Mouse (Mus musculus) spleen, adult 2 months (tissue): ENCODE measurements around the gene Krtap5-1.
A peak's percentile ranks its signal among the peaks of the same experiment; 100 is the strongest.

Experiments used
- CTCF ChIP-seq: fragments of 200-500 bp; IDR thresholded peaks from 2 replicates; pipeline ENCODE4 v1.5.1; 2011; ENCODE audit warnings: mild to moderate bottlenecking, inconsistent platforms; ENCODE audit not compliant: insufficient read depth, insufficient read length, insufficient replicate concordance; ENCODE audit errors: extremely low read depth
- POLR2A ChIP-seq: fragments of 200-500 bp; IDR thresholded peaks from 2 replicates; pipeline ENCODE4 v1.6.1; 2011; ENCODE audit warnings: low read depth, low read length, inconsistent platforms

DNA sequence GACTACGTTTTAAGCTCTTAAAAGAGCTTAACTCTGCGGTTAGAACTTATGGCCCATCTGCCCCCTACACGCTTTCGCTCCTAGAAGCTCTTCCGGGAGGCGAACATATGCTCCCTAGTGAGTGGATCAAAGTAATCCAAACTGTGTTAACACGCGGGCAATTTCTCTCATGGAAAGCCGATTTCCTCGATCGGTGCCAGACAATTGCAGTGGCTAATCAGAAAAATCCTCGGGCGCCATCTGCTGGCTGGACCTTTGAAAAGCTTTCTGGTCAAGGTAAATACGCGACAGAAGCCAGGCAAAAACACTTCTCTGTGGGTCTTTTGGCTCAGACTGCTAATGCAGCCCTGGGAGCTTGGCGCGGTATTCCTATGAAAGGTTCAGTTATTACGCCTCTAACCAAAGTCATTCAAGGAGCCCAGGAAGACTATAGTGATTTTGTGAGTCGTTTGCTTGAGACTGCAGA, 12.3 kb downstream of the Krtap5-1 start:
- peak; percentile 67; the same call in 1 of the 2 replicates for TF ChIP-seq CTCF
- TF ChIP-seq POLR2A = no peak
